Mouse (Mus musculus) kidney, postnatal 0 days (tissue): ENCODE measurements around the gene Ebna1bp2. TPM values are rescaled to one million over a fixed set of nuclear protein-coding genes. Genes with fewer than 3 reads are reported as not detected.

Source experiments
- ATAC-seq: fragments of 200-750 bp; cut with Nextera tagmentation; replicated peaks from 2 replicates; pipeline ENCODE4 v1.8.0; 2017; ENCODE audit warnings: low read depth, moderate number of reproducible peaks, moderate TSS enrichment, moderate library complexity; ENCODE audit not compliant: low FRiP score
- DNase-seq: peaks from one replicate; pipeline ENCODE4 v3.0.0-alpha.2; 2016; ENCODE audit warnings: low spot score
- H3K27ac ChIP-seq: fragments of 300-500 bp; sonication (generic); 2 replicates; pipeline ENCODE4 v1.5.1; 2014; ENCODE audit warnings: mild to moderate bottlenecking
- H3K27me3 ChIP-seq: fragments of 300-500 bp; sonication (generic); 2 replicates; pipeline ENCODE4 v1.6.1; 2014; ENCODE audit warnings: low read length, mixed read lengths; ENCODE audit not compliant: insufficient read depth
- H3K36me3 ChIP-seq: fragments of 300-500 bp; sonication (generic); 2 replicates; pipeline ENCODE4 v1.6.1; 2014; ENCODE audit warnings: low read length, mixed read lengths; ENCODE audit not compliant: insufficient read depth
- H3K4me1 ChIP-seq: fragments of 300-500 bp; sonication (generic); replicated peaks from 2 replicates; pipeline ENCODE4 v1.6.1; 2014; ENCODE audit warnings: antibody characterized with exemption, low read length, mixed read lengths; ENCODE audit not compliant: insufficient read depth
- H3K4me2 ChIP-seq: fragments of 300-500 bp; sonication (generic); 2 replicates; pipeline ENCODE4 v1.6.1; 2014; ENCODE audit warnings: mild to moderate bottlenecking, low read length, moderate library complexity, mixed read lengths
- H3K4me3 ChIP-seq: fragments of 300-500 bp; sonication (generic); replicated peaks from 2 replicates; pipeline ENCODE4 v1.5.1; 2014; ENCODE audit warnings: low read depth, low read length
- H3K9ac ChIP-seq: fragments of 300-500 bp; sonication (generic); 2 replicates; pipeline ENCODE4 v1.6.1; 2014; ENCODE audit warnings: low read depth, low read length
- H3K9me3 ChIP-seq: fragments of 300-500 bp; sonication (generic); replicated peaks from 2 replicates; pipeline ENCODE4 v1.6.1; 2016; ENCODE audit warnings: low read length, inconsistent platforms, mixed read lengths
- CTCF ChIP-seq: IDR thresholded peaks from 2 replicates; pipeline ENCODE4 v1.5.1; 2016; ENCODE audit warnings: antibody characterized with exemption, low read depth, mild to moderate bottlenecking, moderate library complexity
- WGBS: fragments of 180-500 bp; shearing (Covaris S2); extraction: QIAGEN DNeasy Blood & Tissue Kit; methylation state at CpG from one replicate; pipeline ENCODE4 v1.1.7; 2014; 5-methylcytosine and 5-hydroxymethylcytosine counted together
- polyA plus RNA-seq: library from polyadenylated mRNA; unstranded; fragments of >200 nt; fragmentation: Nextera tagmentation; extraction: Ambion mirVana; gene quantifications from 2 replicates; pipeline ENCODE4 v1.2.1, GENCODE M21; 2015

The Ebna1bp2 gene
- polyA plus RNA-seq, 1 experiment from 2014 or later: 139 TPM

DNA sequence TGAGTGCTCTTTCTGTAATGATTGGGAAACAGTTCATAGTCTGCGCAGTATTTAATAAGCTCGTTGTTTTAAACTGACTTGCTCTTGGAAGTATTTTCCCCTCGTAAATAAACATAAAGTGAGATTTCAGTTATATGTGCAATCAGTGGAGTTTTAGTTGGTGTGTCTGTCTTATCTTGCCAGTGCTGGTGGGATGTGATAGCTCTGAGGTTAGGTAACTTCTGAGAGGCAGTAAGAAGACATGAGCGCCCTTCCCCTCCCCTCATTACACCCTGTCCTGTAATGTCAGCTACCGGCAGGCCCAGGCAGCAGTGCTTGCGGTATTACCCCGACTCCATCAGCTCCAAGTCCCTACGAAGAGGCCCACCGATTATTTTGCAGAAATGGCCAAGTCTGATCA is 1.2 kb downstream of the Ebna1bp2 start:
- peak overlapping the region; percentile 88 for H3K4me2 ChIP-seq
- no peak for DNase-seq
- H3K9me3 ChIP-seq: 0 out of 2 replicates have a peak, but pooled peaks cover 3% of the 10 kb centered on the region
- TF ChIP-seq CTCF: no peak
- ATAC-seq: no peak
- 0 out of 2 replicates have a peak overlapping the region, but pooled peaks have one; percentile 2 for H3K9ac ChIP-seq
- peak overlapping the region; percentile 53; the same call in 1 of the 2 replicates for H3K4me3 ChIP-seq
- no peaks in the 10 kb centered on the region for H3K27me3 ChIP-seq
- 0 out of 2 replicates have a peak, but pooled peaks cover 3% of the 10 kb centered on the region for H3K4me1 ChIP-seq
- 84% methylated on average over 9 of the region's 9 CpGs for WGBS
- H3K36me3 ChIP-seq: peaks cover 35% of the 10 kb centered on the region
- no peak overlapping the region for H3K27ac ChIP-seq

GRCm38 (mm10) chr4:118630261-118630660 is 9.7 kb downstream of the Ebna1bp2 start:
- peaks cover 30% of the 10 kb centered on the region for H3K36me3 ChIP-seq
- WGBS: 96% methylated on average over 5 of the region's 5 CpGs
- no peak overlapping the region for H3K4me2 ChIP-seq
- no peaks in the 10 kb centered on the region for H3K27me3 ChIP-seq
- no peak overlapping the region for H3K27ac ChIP-seq
- H3K4me1 ChIP-seq: no peaks in the 10 kb centered on the region
- H3K9ac ChIP-seq: no peak overlapping the region
- no peaks in the 10 kb centered on the region for H3K9me3 ChIP-seq
- no peak for DNase-seq
- TF ChIP-seq CTCF: no peak
- no peak overlapping the region for H3K4me3 ChIP-seq
- ATAC-seq: no peak

GRCm38 (mm10) chr4:118642346-118643190 is 22.0 kb downstream of the Ebna1bp2 start:
- Histone ChIP-seq H3K9ac (no peak overlapping the region), H3K27ac (no peak overlapping the region), H3K4me1 (no peaks in the 10 kb centered on the region), H3K4me2 (0 out of 2 replicates have a peak overlapping the region, but pooled peaks have one; percentile 18), H3K9me3 (no peaks in the 10 kb centered on the region), H3K27me3 (no peaks in the 10 kb centered on the region), H3K4me3 (no peak overlapping the region), H3K36me3 (no peaks in the 10 kb centered on the region)
- DNase-seq (peak; percentile 75), ATAC-seq (no peak)
- 34% methylated on average over 20 of the region's 20 CpGs for WGBS
- no peak for TF ChIP-seq CTCF

DNA sequence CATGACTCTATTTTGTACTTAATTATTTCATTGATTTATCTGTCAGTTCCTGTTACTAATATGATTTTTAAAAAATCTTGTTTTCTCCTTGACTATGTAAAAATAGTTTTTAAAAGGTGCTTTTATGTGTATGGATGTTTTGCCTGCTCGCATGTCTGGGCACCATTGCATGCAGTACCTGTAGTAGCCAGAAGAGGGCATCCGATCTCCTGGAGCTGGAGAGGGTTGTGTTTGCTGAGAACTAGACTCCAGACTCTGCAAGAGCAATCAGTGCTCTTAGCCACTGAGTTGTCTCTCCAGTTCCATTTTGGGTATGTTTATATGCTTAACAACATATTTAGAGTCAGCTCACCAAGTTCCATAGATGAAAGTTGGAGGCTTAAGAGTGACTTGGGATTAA is 24.6 kb downstream of the Ebna1bp2 start:
- 9% methylated on average over 2 of the region's 2 CpGs for WGBS
- Histone ChIP-seq H3K36me3 (no peaks in the 10 kb centered on the region), H3K4me2 (no peak overlapping the region), H3K9ac (no peak overlapping the region), H3K9me3 (no peaks in the 10 kb centered on the region), H3K4me3 (no peak overlapping the region), H3K27ac (no peak overlapping the region), H3K27me3 (no peaks in the 10 kb centered on the region), H3K4me1 (no peaks in the 10 kb centered on the region)
- TF ChIP-seq CTCF: peak; percentile 80
- DNase-seq: peak; percentile 44
- ATAC-seq: no peak

DNA sequence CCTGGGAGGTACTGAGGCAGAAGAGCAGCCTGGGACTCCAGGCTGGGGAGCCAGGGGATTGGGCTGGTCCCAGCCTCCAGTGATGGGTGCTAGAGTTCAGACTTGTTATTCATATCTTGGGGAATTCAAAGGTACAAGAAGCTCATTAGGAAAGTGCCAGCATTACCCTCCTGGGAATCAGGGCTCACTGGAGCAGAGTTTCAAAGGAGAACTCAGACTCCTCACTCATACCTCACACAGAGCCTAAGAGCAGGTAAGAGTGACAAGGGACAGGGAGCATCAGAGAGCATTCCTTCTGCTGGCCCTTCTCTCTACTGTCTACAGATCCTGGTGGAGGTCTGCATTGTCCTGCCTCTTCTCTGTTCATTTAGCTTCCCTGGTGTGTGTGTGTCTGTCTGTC is 38.1 kb downstream of the Ebna1bp2 start, which contains the start of gene Olfr62:
TSS of gene Olfr62 (plus strand) at position 301 of the 400 bp plus-strand sequence.
- H3K9me3 ChIP-seq: no peaks in the 10 kb centered on the region
- no peak within 1 kb of the TSS for H3K9ac ChIP-seq
- ATAC-seq: no peak
- no peaks in the 10 kb centered on the region for H3K27me3 ChIP-seq
- no peak within 1 kb of the TSS for H3K4me3 ChIP-seq
- DNase-seq: no peak
- no peaks in the 10 kb centered on the region for H3K36me3 ChIP-seq
- no peak within 1 kb of the TSS for H3K4me2 ChIP-seq
- H3K27ac ChIP-seq: no peak within 1 kb of the TSS
- no peaks in the 10 kb centered on the region for H3K4me1 ChIP-seq
- TF ChIP-seq CTCF: no peak

Other genes with a start within 250 kb of the Ebna1bp2 start
- gene Szt2, start 211.5 kb upstream of the Ebna1bp2 start, polyA plus RNA-seq: 3.3 and 3.6 TPM in 2 replicates
- gene Med8, start 211.5 kb upstream of the Ebna1bp2 start, polyA plus RNA-seq: 89.6 and 92.8 TPM in 2 replicates
- gene Elovl1, start 192.7 kb upstream of the Ebna1bp2 start, polyA plus RNA-seq: 135 and 139 TPM in 2 replicates
- 117 and 122 TPM in 2 replicates for gene Cdc20, start 183.4 kb upstream of the Ebna1bp2 start, polyA plus RNA-seq
- gene Mpl, start 163.3 kb upstream of the Ebna1bp2 start, polyA plus RNA-seq: 0.09 TPM in 1 of 2 replicates, not detected in the other
- 45.6 and 49.4 TPM in 2 replicates for gene Tie1, start 130.7 kb upstream of the Ebna1bp2 start, polyA plus RNA-seq
- 63.3 and 66.5 TPM in 2 replicates for gene 2610528J11Rik, start 93.8 kb upstream of the Ebna1bp2 start, polyA plus RNA-seq
- 11.3 and 12.3 TPM in 2 replicates for gene Tmem125, start 76.8 kb upstream of the Ebna1bp2 start, polyA plus RNA-seq
- 0.04 and 0.09 TPM in 2 replicates for gene Cfap57, start within 50 bp of the Ebna1bp2 start, polyA plus RNA-seq
- not detected in 2 replicates for gene Olfr62, start 38.2 kb downstream of the Ebna1bp2 start, polyA plus RNA-seq
- gene Olfr1342, start 72.0 kb downstream of the Ebna1bp2 start, polyA plus RNA-seq: 0.03 and 0.13 TPM in 2 replicates
- not detected in 2 replicates for gene Olfr1341, start 82.7 kb downstream of the Ebna1bp2 start, polyA plus RNA-seq
- gene Olfr1340, start 99.3 kb downstream of the Ebna1bp2 start, polyA plus RNA-seq: not detected in 2 replicates
- gene Olfr1339, start 111.4 kb downstream of the Ebna1bp2 start, polyA plus RNA-seq: not detected in 2 replicates
- gene Olfr1338, start 137.9 kb downstream of the Ebna1bp2 start, polyA plus RNA-seq: not detected in 2 replicates
- not detected in 2 replicates for gene Olfr1337, start 161.8 kb downstream of the Ebna1bp2 start, polyA plus RNA-seq
- gene Olfr1335, start 189.1 kb downstream of the Ebna1bp2 start, polyA plus RNA-seq: not detected in 2 replicates
- not detected in 2 replicates for gene Olfr1333, start 215.5 kb downstream of the Ebna1bp2 start, polyA plus RNA-seq
- gene Olfr1331, start 243.8 kb downstream of the Ebna1bp2 start, polyA plus RNA-seq: not detected in 2 replicates